Mouse (Mus musculus) liver, adult 2 months (tissue): ENCODE data around the gene Myo1a.

Experiments
- CTCF ChIP-seq: fragments of 200-500 bp; IDR thresholded peaks from 2 replicates; pipeline ENCODE4 v1.5.1; 2011; ENCODE audit warnings: low read depth, low read length, control low read depth
- POLR2A ChIP-seq: fragments of 200-500 bp; IDR thresholded peaks from 2 replicates; pipeline ENCODE4 v1.6.1; 2011; ENCODE audit warnings: low read length, control low read depth; ENCODE audit not compliant: insufficient read depth; ENCODE audit errors: extremely low read depth

GRCm38 (mm10) chr10:127704293-127704692 is 677 bp upstream of the Myo1a start:
- TF ChIP-seq CTCF (no peak), POLR2A (no peak)
